Mouse (Mus musculus): ENCODE measurements around the gene Gm39653.
"Not testable (repeated sequence)": the region's sequence is repeated elsewhere in the genome, so short reads cannot be mapped to it uniquely, and the experiment has no call there.

Gene Gm39653

GRCm38 (mm10) chr1:63615668-63616067 is at the start of gene Gm39653:
Gm39653 (plus strand) TSS chr1:63615968.
- no peak for DNase-seq (ENCODE audit: low spot score in 2 of 2)

DNA sequence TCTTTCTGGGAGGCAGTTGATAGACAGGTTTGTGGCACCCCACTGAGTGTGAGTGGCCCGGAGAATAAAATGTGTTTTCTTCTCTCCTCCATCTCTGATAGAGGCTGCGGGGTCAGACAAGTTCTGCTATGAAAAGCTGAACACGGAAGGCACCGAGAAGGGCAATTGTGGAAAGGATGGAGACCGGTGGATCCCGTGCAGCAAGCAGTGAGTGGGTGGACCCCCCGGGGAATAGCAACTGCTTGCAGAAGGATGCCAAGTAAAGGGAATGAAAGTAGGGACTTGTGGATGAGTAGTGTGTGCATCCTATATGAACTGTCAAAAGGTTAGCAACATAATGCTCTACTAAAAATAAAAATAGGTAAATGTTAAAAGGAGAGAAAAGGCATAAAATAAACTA is 49.3 kb upstream of the Gm39653 start:
- no peak for DNase-seq (ENCODE audit: low spot score in 2 of 2)

DNA sequence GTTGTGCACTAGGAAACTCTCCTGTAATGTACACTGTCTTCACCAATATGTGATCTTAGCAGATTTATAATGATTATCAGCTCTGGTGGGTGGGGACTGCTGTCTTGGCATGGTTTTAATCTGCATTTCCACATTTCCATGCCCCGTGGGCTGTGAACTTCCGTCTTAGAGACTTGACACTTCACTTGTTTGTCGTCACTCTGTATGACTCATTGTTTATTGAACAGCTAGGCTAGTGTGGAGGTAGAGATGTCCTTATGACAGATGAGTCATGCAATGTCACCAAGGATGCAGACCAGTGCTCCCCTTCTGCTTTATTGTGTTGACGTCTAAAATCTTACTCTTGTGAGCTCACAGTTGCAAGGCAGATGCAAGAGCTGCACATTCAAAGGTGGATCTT is 48.7 kb upstream of the Gm39653 start:
- no peak for DNase-seq (ENCODE audit: low spot score in 2 of 2)

- no peak for DNase-seq (ENCODE audit: low spot score in 2 of 2)
These were observed 43.5 kb upstream of the Gm39653 start for GRCm38 (mm10) chr1:63572229-63572628.

DNA sequence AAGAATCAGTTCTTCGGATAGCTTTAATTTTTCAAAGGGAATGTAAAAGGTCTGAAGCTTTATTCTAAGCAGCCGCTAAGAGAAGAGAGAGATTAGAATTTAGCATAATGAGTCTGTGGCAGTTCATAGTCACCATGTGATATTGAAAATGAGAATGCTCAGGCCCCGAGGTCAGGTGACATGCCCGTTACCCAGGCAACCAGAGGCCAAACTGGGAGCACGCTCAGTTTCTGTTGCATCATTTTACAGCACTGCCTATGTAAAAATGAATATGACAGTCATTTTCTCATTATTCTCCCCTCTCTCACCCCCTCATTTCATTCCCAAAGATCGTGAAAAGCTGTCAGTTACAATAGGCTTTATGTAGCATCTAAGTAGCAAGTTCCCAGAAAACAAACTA is 42.3 kb upstream of the Gm39653 start:
- peak in 1 of 2 experiments; percentile 36 for DNase-seq (ENCODE audit: low spot score in 2 of 2)

- DNase-seq (ENCODE audit: low spot score in 2 of 2) = peak in 1 of 2 experiments; percentile 23
These were observed 41.7 kb upstream of the Gm39653 start for GRCm38 (mm10) chr1:63573864-63574611.

- no peak for DNase-seq (ENCODE audit: low spot score in 2 of 2)
These were observed 39.0 kb upstream of the Gm39653 start for GRCm38 (mm10) chr1:63576803-63577202.

DNA sequence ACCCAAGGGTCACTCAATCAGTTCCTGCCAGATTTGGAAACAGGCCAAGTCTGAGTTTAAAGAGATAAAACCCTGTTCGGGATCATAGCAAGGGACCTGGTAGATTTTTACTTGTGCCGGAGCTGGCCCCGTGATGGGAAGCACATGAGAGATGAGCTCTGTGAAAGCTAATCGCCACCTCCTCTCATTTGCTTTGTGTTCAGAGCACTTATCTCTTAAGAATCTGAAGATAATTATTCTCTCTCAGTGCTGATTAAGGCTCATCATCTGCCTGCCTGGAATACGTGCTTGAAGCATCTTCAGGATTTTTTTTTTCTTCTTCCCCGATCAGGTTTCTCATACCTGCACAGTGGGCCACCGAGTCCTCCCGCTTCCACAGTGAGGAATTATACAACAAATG is 36.6 kb upstream of the Gm39653 start:
- no peak for DNase-seq (ENCODE audit: low spot score in 2 of 2)

- DNase-seq (ENCODE audit: low spot score in 2 of 2) = no peak
These were observed 28.9 kb upstream of the Gm39653 start for GRCm38 (mm10) chr1:63586869-63587268.

DNA sequence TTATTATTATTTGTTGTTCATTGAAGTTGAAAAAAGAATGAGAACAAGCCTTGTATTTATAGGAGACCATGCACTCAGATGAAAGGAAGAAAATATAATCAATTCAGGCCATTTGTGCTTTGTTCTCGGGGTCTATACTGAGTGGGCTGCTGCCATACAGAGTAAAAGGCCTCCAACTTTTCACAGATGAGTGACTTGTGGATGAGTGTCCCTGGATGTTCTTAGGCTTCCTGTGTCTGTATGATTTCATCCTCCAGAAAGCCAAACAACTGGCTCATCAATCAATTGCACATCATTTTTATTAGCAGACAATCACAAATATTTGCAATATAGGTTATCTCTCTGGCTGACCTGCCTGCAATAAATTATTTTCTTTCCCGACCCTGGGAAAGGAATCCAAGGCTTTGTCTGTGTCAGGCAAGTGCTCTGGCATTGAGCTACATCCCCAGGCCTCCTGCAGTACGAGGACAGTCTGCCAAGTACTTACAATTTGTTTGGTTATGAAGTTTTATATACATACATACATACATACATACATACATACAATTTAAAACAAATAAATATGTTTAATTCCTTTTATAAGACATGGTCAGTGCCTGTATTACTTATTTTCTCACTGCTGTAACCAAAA is 11.8 kb upstream of the Gm39653 start:
- DNase-seq (ENCODE audit: low spot score in 2 of 2) = no peak

DNA sequence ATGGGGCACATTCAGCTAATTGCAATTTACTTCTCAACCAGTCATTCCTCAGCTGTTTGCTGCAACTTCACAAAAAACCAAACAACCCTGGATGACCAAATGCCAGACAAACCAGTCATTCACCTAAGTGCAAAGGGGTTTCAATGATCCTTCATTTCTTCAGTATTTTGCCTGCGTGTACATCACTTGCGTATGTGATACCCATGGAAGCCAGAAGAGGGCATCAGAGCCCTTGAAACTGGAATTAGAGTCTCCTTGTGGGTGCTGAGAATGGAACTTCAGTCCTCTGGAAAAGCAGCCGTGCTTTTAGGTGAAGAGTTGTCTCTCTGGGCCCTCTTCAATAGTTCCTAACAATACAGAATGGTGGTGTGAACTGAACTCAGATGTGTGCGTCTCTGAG is 6.2 kb upstream of the Gm39653 start:
- DNase-seq (ENCODE audit: low spot score in 2 of 2) = no peak

DNA sequence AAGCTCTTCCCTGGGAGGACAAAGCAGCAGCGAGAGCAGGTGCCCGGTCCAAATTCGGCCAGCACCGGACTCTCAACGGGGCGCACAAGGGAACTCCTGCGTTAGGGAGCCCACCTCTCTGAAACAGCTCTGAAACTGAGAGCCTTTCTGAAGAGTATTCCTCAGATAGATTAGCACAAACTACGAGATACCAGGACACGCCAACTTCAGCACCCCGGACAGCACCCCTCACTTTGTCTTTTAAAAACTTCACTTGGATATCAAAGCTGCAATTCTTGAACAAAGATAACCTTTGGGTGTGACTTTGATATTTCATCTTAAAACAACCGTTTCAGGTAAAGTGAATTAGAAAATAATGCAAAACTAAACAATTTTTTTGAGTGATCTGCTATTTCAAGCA is 1.2 kb upstream of the Gm39653 start:
- DNase-seq (ENCODE audit: low spot score in 2 of 2) = no peak

DNA sequence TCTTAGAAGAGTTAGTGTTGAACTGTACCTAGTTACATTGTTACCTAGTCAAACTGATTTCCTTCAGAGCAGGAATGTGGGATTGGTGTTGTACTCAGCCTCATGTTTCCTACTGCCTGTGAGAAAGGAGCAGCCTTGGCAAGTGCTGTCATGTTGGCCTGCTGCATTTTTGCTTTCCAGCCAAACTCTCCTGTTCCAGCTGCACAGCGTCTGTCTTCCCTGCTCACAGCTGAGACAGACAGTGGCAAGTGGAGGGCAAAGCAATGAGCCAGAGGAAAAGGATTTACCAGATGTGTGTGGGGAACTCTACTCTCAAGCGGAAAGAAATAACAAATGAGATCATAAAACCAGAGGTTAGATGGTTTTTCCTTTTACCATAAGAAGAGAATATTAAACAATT is 12.4 kb downstream of the Gm39653 start:
- DNase-seq (ENCODE audit: low spot score in 2 of 2) = no peak

- not testable (repeated sequence) for DNase-seq (ENCODE audit: low spot score in 2 of 2)
These were observed 14.6 kb downstream of the Gm39653 start for GRCm38 (mm10) chr1:63630390-63630789.

DNA sequence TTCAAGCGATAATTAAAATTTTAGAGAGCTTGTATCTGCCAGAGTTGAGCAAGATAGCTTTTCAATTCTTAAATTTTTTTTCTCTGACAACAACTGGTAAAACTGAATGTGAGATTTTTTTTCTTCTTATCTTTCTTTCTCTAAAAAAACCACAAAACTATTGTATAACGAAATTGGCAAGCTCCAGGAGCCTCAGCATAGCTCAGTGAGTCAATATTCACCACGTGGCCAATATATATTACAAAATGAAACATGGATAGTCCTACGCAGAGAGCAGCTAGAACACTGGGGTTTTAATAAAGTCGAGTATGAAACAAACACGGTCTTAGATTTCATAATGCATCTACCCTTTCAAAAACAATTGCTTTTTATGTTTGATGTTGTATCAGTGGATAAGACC is 24.2 kb downstream of the Gm39653 start:
- no peak for DNase-seq (ENCODE audit: low spot score in 2 of 2)

DNA sequence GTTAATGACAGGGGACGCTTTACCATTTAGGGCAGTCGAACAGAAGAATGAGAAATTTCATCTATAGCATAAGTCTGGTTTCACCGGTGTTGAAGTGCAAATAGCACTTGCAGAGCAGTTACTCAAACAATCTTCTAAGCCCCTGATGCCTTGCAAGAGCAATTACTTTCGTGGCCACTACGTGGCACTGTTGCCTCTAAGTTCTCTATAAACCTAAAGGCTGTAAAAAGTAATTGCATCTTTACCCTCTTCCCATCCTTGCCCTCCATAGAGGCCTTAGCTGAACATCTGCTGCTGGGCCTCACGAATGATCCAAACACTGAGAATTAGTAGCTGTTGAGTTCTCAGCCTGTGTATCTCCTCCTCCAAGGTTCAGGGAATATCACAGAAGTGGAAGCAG is 42.2 kb downstream of the Gm39653 start:
- peak in 1 of 2 experiments; percentile 68 for DNase-seq (ENCODE audit: low spot score in 2 of 2)

GRCm38 (mm10) chr1:63659591-63659990 is 43.8 kb downstream of the Gm39653 start:
- peak in 1 of 2 experiments; percentile 50 for DNase-seq (ENCODE audit: low spot score in 2 of 2)

- no peak for DNase-seq (ENCODE audit: low spot score in 2 of 2)
These were observed 50.3 kb downstream of the Gm39653 start for GRCm38 (mm10) chr1:63666089-63666488.

GRCm38 (mm10) chr1:63667201-63667948 is 51.6 kb downstream of the Gm39653 start:
- no peak for DNase-seq (ENCODE audit: low spot score in 2 of 2)

DNA sequence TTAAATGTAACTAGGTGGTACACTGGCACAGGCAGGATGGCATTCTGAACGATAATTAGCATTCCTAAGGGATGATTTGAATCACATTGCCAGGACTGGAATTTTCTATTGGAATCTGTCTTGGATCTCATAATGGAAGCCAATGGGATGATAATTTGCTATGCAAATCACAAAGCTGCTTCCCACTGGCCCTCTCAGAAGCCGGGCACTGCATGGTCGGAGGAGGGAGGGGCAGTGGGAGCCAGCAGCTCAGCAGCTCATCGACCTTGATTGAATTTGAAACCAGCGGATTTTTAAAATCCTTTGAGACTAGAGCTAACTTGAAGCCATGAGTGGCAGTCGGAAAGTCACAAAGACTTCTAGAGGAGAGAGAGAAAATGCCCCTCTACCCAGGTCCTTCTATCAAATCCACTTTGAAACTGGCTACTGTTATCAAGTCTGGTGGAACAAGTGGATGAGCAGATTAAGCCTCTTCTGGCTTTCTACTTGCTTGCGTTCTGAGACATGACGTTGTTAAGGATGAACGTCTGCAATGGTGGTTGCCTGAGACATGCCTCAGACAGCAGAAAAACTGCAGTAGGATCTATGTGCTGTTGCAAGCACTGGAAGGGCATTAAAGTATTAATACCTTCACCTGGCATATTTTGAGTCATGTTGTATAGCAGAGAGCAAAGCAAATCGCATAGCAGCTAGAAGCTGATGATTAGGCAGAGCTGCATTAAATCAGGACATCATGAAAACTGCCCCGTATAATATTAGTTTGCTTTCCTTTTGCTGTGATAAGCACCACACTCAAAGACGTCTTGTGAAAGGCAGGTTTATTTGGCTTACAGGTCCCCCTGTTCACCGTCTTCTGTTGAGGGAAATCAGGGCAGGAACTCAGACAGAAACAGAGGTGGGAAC is 52.4 kb downstream of the Gm39653 start:
- DNase-seq (ENCODE audit: low spot score in 2 of 2) = no peak

GRCm38 (mm10) chr1:63668852-63669160 is 53.0 kb downstream of the Gm39653 start:
- peak in 1 of 2 experiments; percentile 7 for DNase-seq (ENCODE audit: low spot score in 2 of 2)
